In the genomic region with DNA sequence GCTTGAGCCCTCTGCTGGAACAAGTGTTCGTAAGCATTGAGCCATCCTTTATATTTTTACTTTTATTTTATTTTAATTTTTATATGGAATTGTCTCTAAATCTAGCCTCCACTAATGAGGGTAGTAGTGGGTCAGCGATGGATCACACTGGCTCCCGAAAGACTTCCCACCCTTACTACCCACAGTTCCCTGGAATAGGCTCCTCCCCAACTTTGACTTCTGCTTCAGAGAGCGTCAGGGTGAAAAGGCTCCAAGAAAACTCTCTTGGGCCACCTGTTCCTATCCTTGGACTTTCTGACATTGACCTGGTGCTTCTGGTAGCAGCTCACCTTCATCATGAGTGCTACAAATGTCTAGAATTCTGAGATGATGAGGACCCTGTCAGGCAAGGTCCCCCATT, we compare ENCODE assay signal across 7 mouse cellular contexts. TPM values are rescaled to one million over a fixed set of nuclear protein-coding genes. Genes with fewer than 3 reads are reported as not detected.
DNase-seq lines count a peak whose midpoint lies in the region; ATAC-seq and TF ChIP-seq lines count a peak whose summit lies in the region.

No protein-coding gene starts in this region.

- DNase-seq in A20 (ENCODE audit: low read depth, low spot score): peak; percentile 42
- no peak for DNase-seq in liver, embryonic 14.5 days (ENCODE audit: low read depth in 3 of 3, low spot score in 3 of 3)
- DNase-seq in thymus, postnatal 36 days: no peak
- DNase-seq in spleen, adult 12 weeks (ENCODE audit: low spot score): no peak
- DNase-seq in right cerebral cortex, postnatal 25 days: no peak

- peaks cover 86% of the 10 kb centered on the region for H3K4me1 ChIP-seq in E14TG2a.4 (replicated peaks; ENCODE audit: low read depth, low read length)
- peaks cover 14% of the 10 kb centered on the region for H3K4me1 ChIP-seq in forebrain, embryonic 16.5 days (replicated peaks; ENCODE audit: control insufficient read depth, insufficient read depth, low read length)
- H3K4me1 ChIP-seq in liver, embryonic 14.5 days (replicated peaks; ENCODE audit: control insufficient read depth in 2 of 2, insufficient read depth in 2 of 2, low read length in 1 of 2): peaks cover 6 to 30% of the 10 kb centered on the region in 2 experiments

- ATAC-seq in forebrain, embryonic 16.5 days: no peak
- no peak for ATAC-seq in liver, embryonic 14.5 days (ENCODE audit: insufficient read depth)

- 2% methylated on average over 4 of the region's 4 CpGs for WGBS in forebrain, embryonic 16.5 days
- 9% methylated on average over 4 of the region's 4 CpGs for WGBS in liver, embryonic 14.5 days (ENCODE audit: insufficient replicate concordance)

- peak overlapping the region; percentile 91 for H3K4me3 ChIP-seq in E14TG2a.4 (replicated peaks; ENCODE audit: low read length)
- peak overlapping the region; percentile 82; the same call in 1 of the 2 replicates for H3K4me3 ChIP-seq in forebrain, embryonic 16.5 days (replicated peaks; ENCODE audit: low read length)
- H3K4me3 ChIP-seq in liver, embryonic 14.5 days (ENCODE audit: insufficient read depth in 1 of 2, low read depth in 2 of 2, low read length in 2 of 2): peak overlapping the region; percentile 64 to 73

- peaks cover 30% of the 10 kb centered on the region for H3K36me3 ChIP-seq in E14TG2a.4 (ENCODE audit: insufficient read depth, low read length)
- no peaks in the 10 kb centered on the region for H3K36me3 ChIP-seq in forebrain, embryonic 16.5 days (ENCODE audit: control insufficient read depth, insufficient read depth)
- H3K36me3 ChIP-seq in liver, embryonic 14.5 days (replicated peaks; ENCODE audit: control insufficient read depth, insufficient read depth, low read depth): no peaks in the 10 kb centered on the region

- no peaks in the 10 kb centered on the region for H3K9me3 ChIP-seq in E14TG2a.4 (ENCODE audit: low read length)
- H3K9me3 ChIP-seq in forebrain, embryonic 16.5 days (ENCODE audit: control insufficient read depth, low read length): no peaks in the 10 kb centered on the region
- no peaks in the 10 kb centered on the region for H3K9me3 ChIP-seq in liver, embryonic 14.5 days (ENCODE audit: control insufficient read depth, low read length)

- no peak for TF ChIP-seq EP300 in liver, embryonic 14.5 days (IDR thresholded peaks at IDR 0.05; ENCODE audit: low read depth)

- TF ChIP-seq CTCF in E14TG2a.4 (conservative IDR thresholded peaks at IDR 0.05; ENCODE audit: low read length): no peak
- no peak for TF ChIP-seq CTCF in liver, embryonic 14.5 days (IDR thresholded peaks at IDR 0.05; ENCODE audit: low read depth)

- peak overlapping the region; percentile 84 for H3K4me2 ChIP-seq in forebrain, embryonic 16.5 days (ENCODE audit: low read length)
- peak overlapping the region; percentile 74 for H3K4me2 ChIP-seq in liver, embryonic 14.5 days (ENCODE audit: low read depth)

- no peak overlapping the region for H3K9ac ChIP-seq in forebrain, embryonic 16.5 days (replicated peaks; ENCODE audit: low read depth, low read length)
- peak overlapping the region; percentile 60 for H3K9ac ChIP-seq in liver, embryonic 14.5 days (replicated peaks)

- H3K27ac ChIP-seq in forebrain, embryonic 16.5 days (ENCODE audit: low read length): no peak overlapping the region
- no peak overlapping the region for H3K27ac ChIP-seq in liver, embryonic 14.5 days

- H3K27me3 ChIP-seq in E14TG2a.4 (ENCODE audit: insufficient read depth, low read length): no peaks in the 10 kb centered on the region
- no peaks in the 10 kb centered on the region for H3K27me3 ChIP-seq in forebrain, embryonic 16.5 days (replicated peaks; ENCODE audit: control insufficient read depth, insufficient read depth, low read length)
- H3K27me3 ChIP-seq in liver, embryonic 14.5 days (ENCODE audit: control insufficient read depth, insufficient read depth, low read length): no peaks in the 10 kb centered on the region

RNA-seq across cellular contexts. Expression of a gene that starts 0.8 kb away (rescaled TPM):
- 23.9 and 24.0 TPM in 2 replicates for polyA plus RNA-seq in forebrain, embryonic 16.5 days (2015; fragmentation: Nextera tagmentation; extraction: Ambion mirVana)
- 5.1 and 7.2 TPM in 2 replicates for polyA plus RNA-seq in liver, embryonic 14.5 days (2012; rRNA removed)
- polyA plus RNA-seq in liver, embryonic 14.5 days (2014; fragmentation: Nextera tagmentation; extraction: Ambion mirVana): 4.9 and 6.8 TPM in 2 replicates

RNA-seq across cellular contexts. Expression of a gene that starts 21.3 kb away (rescaled TPM):
- polyA plus RNA-seq in forebrain, embryonic 16.5 days (2015; fragmentation: Nextera tagmentation; extraction: Ambion mirVana): 18.1 and 21.9 TPM in 2 replicates
- polyA plus RNA-seq in liver, embryonic 14.5 days (2012; rRNA removed): 1.9 and 2.5 TPM in 2 replicates
- polyA plus RNA-seq in liver, embryonic 14.5 days (2014; fragmentation: Nextera tagmentation; extraction: Ambion mirVana): 1.1 and 1.8 TPM in 2 replicates

RNA-seq across cellular contexts. Expression of a gene that starts 21.3 kb away (rescaled TPM):
- 101 and 105 TPM in 2 replicates for polyA plus RNA-seq in forebrain, embryonic 16.5 days (2015; fragmentation: Nextera tagmentation; extraction: Ambion mirVana)
- polyA plus RNA-seq in liver, embryonic 14.5 days (2012; rRNA removed): 311 and 646 TPM in 2 replicates
- polyA plus RNA-seq in liver, embryonic 14.5 days (2014; fragmentation: Nextera tagmentation; extraction: Ambion mirVana): 144 and 162 TPM in 2 replicates
